Mouse (Mus musculus): ENCODE measurements around the gene Doc2g.

GRCm38 (mm10) chr19:3994932-3995331, 8.2 kb upstream of the Doc2g start:
- TF ChIP-seq POLR2A (IDR thresholded peaks at IDR 0.05; ENCODE audit: borderline replicate concordance, extremely low read depth, insufficient read depth, insufficient read length, poor library complexity, severe bottlenecking) (no peak), CTCF (IDR thresholded peaks at IDR 0.05; ENCODE audit: borderline replicate concordance, extremely low read depth, insufficient read depth, insufficient read length) (no peak)

All from brain, embryonic 14.5 days (tissue).